Mouse (Mus musculus): Measurements from ENCODE around the gene Kcnab3.

Kcnab3 gene

GRCm38 (mm10) chr11:69371601-69372000 lies 45.5 kb downstream of the Kcnab3 start:
- peak; percentile 42 for DNase-seq

- DNase-seq = no peak
Observed at GRCm38 (mm10) chr11:69372056-69372779, 46.2 kb downstream of the Kcnab3 start.

- DNase-seq = no peak
Observed at GRCm38 (mm10) chr11:69372780-69373170, 46.7 kb downstream of the Kcnab3 start.

GRCm38 (mm10) chr11:69373223-69373965 lies 47.3 kb downstream of the Kcnab3 start:
- DNase-seq = no peak

GRCm38 (mm10) chr11:69375646-69376045 lies 49.6 kb downstream of the Kcnab3 start:
- no peak for DNase-seq

GRCm38 (mm10) chr11:69377766-69378165 lies 51.7 kb downstream of the Kcnab3 start:
- DNase-seq = no peak

GRCm38 (mm10) chr11:69379600-69379999 lies 53.5 kb downstream of the Kcnab3 start:
- no peak for DNase-seq

- no peak for DNase-seq
Observed at GRCm38 (mm10) chr11:69381356-69381755, 55.3 kb downstream of the Kcnab3 start.

Measured in embryo, embryonic 11 days (tissue).